Mouse (Mus musculus): Measurements from ENCODE around the gene Mroh7. TPM values are rescaled to one million over a fixed set of nuclear protein-coding genes. Genes with fewer than 3 reads are reported as not detected.
"Not testable (repeated sequence)": the region's sequence is repeated elsewhere in the genome, so short reads cannot be mapped to it uniquely, and the experiment has no call there.

Mroh7 gene
- 9.5 and 9.7 TPM in 2 replicates for polyA plus RNA-seq (2012; rRNA removed)

DNA sequence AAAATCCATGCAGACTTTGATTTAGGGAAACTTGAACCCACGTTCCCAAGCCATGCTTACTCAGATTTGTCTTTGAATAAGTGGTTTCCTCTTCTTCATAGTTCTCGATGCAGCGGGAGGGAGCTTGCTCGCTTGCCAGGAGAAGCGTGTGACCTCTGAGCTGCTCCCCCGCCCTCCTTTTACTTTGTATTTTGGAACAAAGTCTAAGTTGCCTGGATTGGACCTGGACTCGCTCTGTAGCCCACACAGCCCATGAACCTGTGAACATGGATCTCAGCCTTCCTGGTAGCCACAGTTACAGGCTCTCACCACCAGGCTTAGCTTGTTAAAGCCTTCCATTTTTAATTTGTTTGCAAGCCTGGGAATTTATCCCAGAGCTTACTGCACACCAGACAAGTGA is at the start of gene Mroh7:
TSS of gene Mroh7 (minus strand) at position 112 of the 400 bp plus-strand sequence.
- Histone ChIP-seq H3K27ac (ENCODE audit: insufficient read depth, low read length) (no peak within 1 kb of the TSS), H3K4me1 (ENCODE audit: control insufficient read depth, insufficient read depth, low read length) (no peaks in the 10 kb centered on the region), H3K4me3 (ENCODE audit: insufficient read depth, low read length) (no peak within 1 kb of the TSS)
- no peak for TF ChIP-seq POLR2A (IDR thresholded peaks at IDR 0.05; ENCODE audit: extremely low read depth, insufficient read depth, low read length)
- TF ChIP-seq CTCF (IDR thresholded peaks at IDR 0.05; ENCODE audit: extremely low read depth, insufficient read depth, low read length) = no peak

DNA sequence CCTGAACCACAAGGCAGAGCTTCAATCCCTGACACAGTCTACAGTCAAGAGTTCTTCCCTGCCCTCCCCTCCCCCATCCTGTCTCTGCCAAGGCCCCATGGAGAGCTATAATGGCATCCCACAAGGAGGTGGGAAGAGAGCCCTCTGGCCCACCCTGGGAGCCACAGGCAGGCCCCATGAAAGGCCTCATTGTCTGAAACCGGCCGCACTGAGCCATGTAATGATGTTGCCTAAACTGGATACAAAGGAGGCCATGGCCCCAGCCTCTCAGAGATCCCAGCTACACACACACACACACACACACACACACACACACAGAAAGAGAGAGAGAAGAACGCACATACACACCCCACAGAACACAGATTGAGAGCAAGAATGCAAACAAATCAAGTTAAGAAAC is 49.3 kb upstream of the Mroh7 start:
- Histone ChIP-seq H3K4me3 (ENCODE audit: insufficient read depth, low read length) (no peak overlapping the region), H3K4me1 (ENCODE audit: control insufficient read depth, insufficient read depth, low read length) (peaks cover 5% of the 10 kb centered on the region), H3K27ac (ENCODE audit: insufficient read depth, low read length) (no peak overlapping the region)
- TF ChIP-seq CTCF (IDR thresholded peaks at IDR 0.05; ENCODE audit: extremely low read depth, insufficient read depth, low read length) = no peak

DNA sequence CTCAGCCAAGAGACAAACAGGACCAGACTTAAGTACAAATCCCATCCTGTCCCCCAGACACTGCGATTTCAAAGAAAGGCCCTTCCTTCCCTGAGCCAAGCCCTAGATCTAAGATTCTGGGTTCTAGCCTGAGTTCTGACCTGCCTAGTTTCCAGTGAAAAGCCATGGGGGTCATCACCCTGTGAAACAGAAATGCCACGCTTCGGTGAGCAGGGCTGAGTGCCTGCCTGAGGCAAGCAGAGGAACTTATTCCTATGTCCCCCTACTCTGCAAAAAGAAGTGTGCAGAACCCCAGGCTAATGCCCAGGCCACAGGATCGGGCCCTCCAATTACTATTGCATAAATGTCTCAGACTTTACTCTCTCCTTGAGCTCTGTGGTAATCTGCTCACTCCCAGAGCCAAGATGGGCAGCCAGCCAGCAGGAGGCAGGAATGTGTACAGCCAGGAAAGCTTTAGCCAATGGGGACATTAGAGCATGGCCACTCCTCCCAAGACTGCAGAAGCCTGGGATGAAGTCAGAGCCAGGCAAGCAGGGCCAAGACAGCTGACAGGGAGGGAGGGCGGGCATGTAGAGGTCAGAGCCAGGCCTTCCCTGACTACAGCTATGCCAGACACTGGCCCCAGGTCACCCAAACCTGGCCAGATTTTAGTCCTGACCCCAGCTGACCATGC is 47.5 kb upstream of the Mroh7 start:
- Histone ChIP-seq H3K4me1 (ENCODE audit: control insufficient read depth, insufficient read depth, low read length) (peaks cover 5% of the 10 kb centered on the region; the same call in 1 of the 2 replicates), H3K4me3 (ENCODE audit: insufficient read depth, low read length) (no peak overlapping the region), H3K27ac (ENCODE audit: insufficient read depth, low read length) (peak overlapping the region; percentile 19; the same call in 1 of the 2 replicates)
- no peak for TF ChIP-seq POLR2A (IDR thresholded peaks at IDR 0.05; ENCODE audit: extremely low read depth, insufficient read depth, low read length)
- TF ChIP-seq CTCF (IDR thresholded peaks at IDR 0.05; ENCODE audit: extremely low read depth, insufficient read depth, low read length) = no peak

DNA sequence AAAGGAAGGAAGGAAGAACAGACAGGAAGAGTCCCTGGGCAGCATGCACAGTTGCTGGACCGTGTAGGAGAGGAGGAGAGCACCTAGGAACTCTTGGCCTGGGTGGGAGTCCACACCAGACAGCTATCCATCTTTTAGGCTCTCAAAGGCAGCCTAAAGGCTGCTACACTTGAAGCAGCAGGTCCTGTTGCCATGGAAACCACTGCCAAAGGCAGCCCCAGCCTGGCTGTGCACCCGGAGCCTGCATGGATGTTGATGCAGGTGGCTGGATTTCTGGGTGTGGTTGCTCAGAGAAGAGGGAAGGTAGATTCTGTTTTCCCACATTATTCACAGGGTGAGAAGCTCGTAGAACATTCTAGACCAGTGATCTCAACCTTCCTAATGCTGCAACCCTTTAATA is 46.3 kb upstream of the Mroh7 start:
- no peak overlapping the region for H3K27ac ChIP-seq (ENCODE audit: insufficient read depth, low read length)
- no peak for TF ChIP-seq POLR2A (IDR thresholded peaks at IDR 0.05; ENCODE audit: extremely low read depth, insufficient read depth, low read length)
- H3K4me3 ChIP-seq (ENCODE audit: insufficient read depth, low read length) = no peak overlapping the region
- peaks cover 5% of the 10 kb centered on the region; the same call in 1 of the 2 replicates for H3K4me1 ChIP-seq (ENCODE audit: control insufficient read depth, insufficient read depth, low read length)

DNA sequence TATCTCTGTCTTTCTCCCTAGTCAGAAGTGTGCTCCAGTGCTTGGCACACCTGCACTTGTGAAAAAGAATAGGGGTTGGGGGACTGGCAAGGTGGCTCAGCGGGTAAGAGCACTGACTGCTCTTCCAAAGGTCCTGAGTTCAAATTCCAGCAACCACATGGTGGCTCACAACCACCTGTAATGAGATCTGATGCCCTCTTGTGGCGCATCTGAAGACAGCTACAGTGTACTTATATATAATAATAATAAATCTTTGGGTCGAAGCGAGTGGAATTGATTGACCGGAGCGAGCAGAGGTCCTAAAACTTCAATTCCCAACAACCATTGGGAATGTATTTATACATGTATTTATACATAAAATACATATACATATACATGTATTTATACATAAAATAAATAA is 45.0 kb upstream of the Mroh7 start:
- not testable (repeated sequence) for H3K27ac ChIP-seq (ENCODE audit: insufficient read depth, low read length); H3K4me3 ChIP-seq (ENCODE audit: insufficient read depth, low read length); H3K4me1 ChIP-seq (ENCODE audit: control insufficient read depth, insufficient read depth, low read length)

DNA sequence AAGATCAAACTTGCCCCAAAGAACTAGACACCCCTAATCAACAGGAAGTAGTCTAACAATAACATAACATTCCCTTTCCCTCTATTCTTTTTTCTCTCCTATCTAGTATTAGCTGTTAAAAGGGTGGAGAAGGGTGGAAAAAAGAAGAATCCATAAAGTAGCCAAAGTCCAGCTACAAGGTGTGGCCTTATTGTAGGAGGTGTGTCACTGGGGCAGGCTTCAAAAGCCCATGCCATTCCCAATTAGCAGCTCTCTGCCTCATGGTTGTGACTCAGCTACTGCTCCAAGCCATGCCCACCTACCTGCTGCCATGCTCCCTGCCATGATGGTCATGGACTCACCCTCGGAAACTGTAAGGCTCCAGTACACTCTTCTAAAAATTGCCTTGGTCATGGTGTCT is 41.8 kb upstream of the Mroh7 start:
- H3K27ac ChIP-seq (ENCODE audit: insufficient read depth, low read length) = no peak overlapping the region
- no peak overlapping the region for H3K4me3 ChIP-seq (ENCODE audit: insufficient read depth, low read length)
- TF ChIP-seq POLR2A (IDR thresholded peaks at IDR 0.05; ENCODE audit: extremely low read depth, insufficient read depth, low read length) (no peak), CTCF (IDR thresholded peaks at IDR 0.05; ENCODE audit: extremely low read depth, insufficient read depth, low read length) (no peak)
- peaks cover 2% of the 10 kb centered on the region; the same call in 1 of the 2 replicates for H3K4me1 ChIP-seq (ENCODE audit: control insufficient read depth, insufficient read depth, low read length)

DNA sequence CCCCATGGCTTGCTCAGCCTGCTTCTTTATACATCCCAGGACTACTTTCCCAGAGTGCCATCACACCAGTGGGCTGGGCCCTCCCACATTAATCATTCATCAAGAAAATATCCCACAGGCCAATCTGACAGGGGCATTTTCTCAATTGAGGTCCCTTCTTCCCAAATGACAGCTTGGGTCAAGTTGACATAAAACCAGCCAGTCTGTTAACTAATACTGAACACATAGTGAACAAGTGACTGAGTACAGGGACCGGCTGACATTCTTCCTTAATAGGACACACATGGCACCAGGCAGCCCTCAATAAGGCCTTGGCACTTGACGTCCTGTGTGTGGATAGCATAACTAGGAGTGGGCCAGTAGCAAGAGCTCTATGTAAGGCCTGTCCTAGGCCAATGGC is 38.6 kb upstream of the Mroh7 start:
- no peak for TF ChIP-seq CTCF (IDR thresholded peaks at IDR 0.05; ENCODE audit: extremely low read depth, insufficient read depth, low read length)
- no peak for TF ChIP-seq POLR2A (IDR thresholded peaks at IDR 0.05; ENCODE audit: extremely low read depth, insufficient read depth, low read length)
- no peaks in the 10 kb centered on the region for H3K4me1 ChIP-seq (ENCODE audit: control insufficient read depth, insufficient read depth, low read length)
- H3K4me3 ChIP-seq (ENCODE audit: insufficient read depth, low read length) = no peak overlapping the region
- no peak overlapping the region for H3K27ac ChIP-seq (ENCODE audit: insufficient read depth, low read length)

DNA sequence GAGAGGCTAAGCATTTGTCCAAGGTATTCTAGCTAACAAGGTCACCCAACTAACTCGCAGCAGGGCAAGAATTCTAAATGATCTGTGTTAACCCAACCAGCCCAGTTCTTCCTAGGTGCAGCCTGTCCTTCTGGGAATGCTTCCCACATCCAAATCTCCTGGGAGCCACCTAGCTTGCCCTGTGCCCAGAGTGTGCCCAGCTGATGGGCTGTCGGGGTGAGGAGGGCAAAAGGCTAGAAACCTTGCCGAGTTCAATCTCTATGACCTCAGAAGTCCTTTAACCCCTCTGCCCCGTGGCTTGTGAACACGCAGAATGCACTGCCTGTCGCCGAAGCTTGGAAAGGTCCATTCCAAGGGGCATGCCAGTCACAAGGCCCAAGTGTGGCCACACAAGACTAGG is 33.4 kb upstream of the Mroh7 start:
- no peak for TF ChIP-seq POLR2A (IDR thresholded peaks at IDR 0.05; ENCODE audit: extremely low read depth, insufficient read depth, low read length)
- no peak for TF ChIP-seq CTCF (IDR thresholded peaks at IDR 0.05; ENCODE audit: extremely low read depth, insufficient read depth, low read length)
- no peak overlapping the region for H3K27ac ChIP-seq (ENCODE audit: insufficient read depth, low read length)
- H3K4me3 ChIP-seq (ENCODE audit: insufficient read depth, low read length) = no peak overlapping the region
- no peaks in the 10 kb centered on the region for H3K4me1 ChIP-seq (ENCODE audit: control insufficient read depth, insufficient read depth, low read length)

DNA sequence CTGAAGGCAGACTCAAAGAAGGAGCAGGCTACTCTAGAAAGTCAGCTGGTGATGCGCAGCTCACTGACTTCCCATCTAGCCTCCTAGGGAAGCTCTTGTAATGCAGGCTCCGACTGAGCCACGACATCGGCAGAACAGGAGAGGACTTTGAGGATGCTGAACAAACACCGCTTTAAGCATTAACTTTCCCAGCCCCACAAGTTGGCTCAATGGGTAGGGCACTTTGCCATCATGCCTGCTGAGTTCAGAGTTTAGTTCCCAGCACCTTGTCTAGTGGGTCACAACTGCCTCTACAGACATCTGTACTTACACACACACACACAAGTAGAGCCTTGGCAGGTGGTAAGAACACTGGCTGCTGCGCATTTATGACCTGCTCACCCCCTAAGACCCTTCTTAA is 21.0 kb upstream of the Mroh7 start:
- peaks cover 1% of the 10 kb centered on the region; the same call in 1 of the 2 replicates for H3K4me1 ChIP-seq (ENCODE audit: control insufficient read depth, insufficient read depth, low read length)
- no peak for TF ChIP-seq POLR2A (IDR thresholded peaks at IDR 0.05; ENCODE audit: extremely low read depth, insufficient read depth, low read length)
- H3K4me3 ChIP-seq (ENCODE audit: insufficient read depth, low read length) = no peak overlapping the region
- H3K27ac ChIP-seq (ENCODE audit: insufficient read depth, low read length) = no peak overlapping the region

DNA sequence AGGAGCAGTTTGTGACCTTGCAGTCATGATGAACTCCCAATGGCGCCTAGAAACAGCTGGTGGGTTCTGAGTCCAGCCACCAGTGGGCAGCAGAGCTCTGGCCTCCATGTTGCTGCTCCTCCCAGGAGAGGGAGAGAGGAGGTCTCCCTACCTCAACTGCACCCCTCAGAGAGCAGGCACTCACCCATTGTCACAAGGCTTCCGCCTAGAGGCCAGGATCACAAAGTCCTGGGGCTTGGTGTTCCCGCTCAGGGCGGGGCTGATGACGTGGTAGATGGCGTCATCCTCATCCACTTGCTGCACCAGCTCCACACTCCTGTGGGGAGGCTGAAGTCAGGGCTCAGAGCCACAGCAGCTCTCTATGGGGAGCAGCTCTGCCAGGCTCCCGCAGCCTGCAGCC is 19.0 kb upstream of the Mroh7 start:
- H3K27ac ChIP-seq (ENCODE audit: insufficient read depth, low read length) = no peak overlapping the region
- H3K4me1 ChIP-seq (ENCODE audit: control insufficient read depth, insufficient read depth, low read length) = peaks cover 1% of the 10 kb centered on the region; the same call in 1 of the 2 replicates
- TF ChIP-seq POLR2A (IDR thresholded peaks at IDR 0.05; ENCODE audit: extremely low read depth, insufficient read depth, low read length) (peak; percentile 56; the same call in 1 of the 2 replicates), CTCF (IDR thresholded peaks at IDR 0.05; ENCODE audit: extremely low read depth, insufficient read depth, low read length) (peak; percentile 73)
- H3K4me3 ChIP-seq (ENCODE audit: insufficient read depth, low read length) = peak overlapping the region; percentile 5; the same call in 1 of the 2 replicates

Data from cortical plate, adult 2 months (tissue).